Mouse (Mus musculus): ENCODE data around the gene Slc4a8. TPM values are rescaled to one million over a fixed set of nuclear protein-coding genes. Genes with fewer than 3 reads are reported as not detected.

Slc4a8 gene
- polyA plus RNA-seq, 1 experiment from 2014 or later, result 11.2 TPM

DNA sequence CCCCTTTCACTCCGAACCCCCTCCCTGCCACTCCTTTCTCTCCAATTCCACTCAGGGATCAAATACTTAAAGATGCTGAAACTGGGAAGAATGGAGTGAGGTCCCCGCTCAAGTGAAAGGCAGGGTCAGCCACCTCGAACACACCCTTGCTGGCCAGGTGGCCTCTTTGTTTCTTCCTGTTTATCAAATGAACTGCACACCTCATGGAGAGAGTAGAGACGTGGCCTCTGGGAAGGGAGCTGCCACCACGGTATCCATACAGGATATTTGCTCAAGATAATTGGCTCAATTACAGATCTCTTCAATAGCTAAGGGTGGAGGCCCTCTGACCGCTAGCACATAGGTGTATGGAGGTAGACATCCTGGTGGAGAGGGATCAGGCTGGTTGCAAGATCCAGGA lies 39.0 kb upstream of the Slc4a8 start:
- no peaks in the 10 kb centered on the region for H3K9me3 ChIP-seq (replicated peaks; ENCODE audit: control insufficient read depth, low read length)
- DNase-seq (ENCODE audit: low spot score) (no peak), ATAC-seq (no peak)
- H3K27ac ChIP-seq (ENCODE audit: low read depth, low read length), result no peak overlapping the region
- H3K27me3 ChIP-seq (replicated peaks; ENCODE audit: control insufficient read depth, insufficient read depth, low read length), result peaks cover 2% of the 10 kb centered on the region; the same call in 1 of the 2 replicates
- H3K4me3 ChIP-seq (ENCODE audit: low read depth, low read length), result no peak overlapping the region
- H3K9ac ChIP-seq (ENCODE audit: low read length), result no peak overlapping the region
- no peaks in the 10 kb centered on the region for H3K36me3 ChIP-seq (ENCODE audit: control insufficient read depth, insufficient read depth, low read length)
- no peak overlapping the region for H3K4me2 ChIP-seq (ENCODE audit: low read length)
- H3K4me1 ChIP-seq (ENCODE audit: control insufficient read depth, insufficient read depth, low read length), result no peaks in the 10 kb centered on the region
- 74% methylated on average over 6 of the region's 6 CpGs for WGBS

DNA sequence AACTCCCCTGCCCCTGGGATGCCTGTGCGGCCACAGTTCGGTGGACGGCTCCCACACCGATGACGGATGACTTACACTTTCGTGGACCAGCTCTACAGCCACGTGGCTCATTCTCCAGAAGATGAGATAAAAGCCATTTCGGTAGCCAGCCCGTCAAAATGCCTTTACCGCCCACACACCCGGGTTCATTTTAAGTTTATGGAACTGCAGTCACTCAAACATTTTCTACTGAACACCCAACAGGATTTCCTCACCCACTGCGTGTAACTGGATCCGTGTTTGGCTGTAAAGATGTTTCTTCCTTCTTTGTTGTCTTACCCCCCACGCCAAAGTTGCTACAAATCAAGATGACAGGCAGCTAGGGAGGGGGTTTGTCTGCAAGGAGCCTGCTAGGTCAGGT lies 38.0 kb upstream of the Slc4a8 start:
- H3K36me3 ChIP-seq (ENCODE audit: control insufficient read depth, insufficient read depth, low read length), result no peaks in the 10 kb centered on the region
- no peaks in the 10 kb centered on the region for H3K4me1 ChIP-seq (ENCODE audit: control insufficient read depth, insufficient read depth, low read length)
- H3K4me3 ChIP-seq (ENCODE audit: low read depth, low read length), result no peak overlapping the region
- H3K9me3 ChIP-seq (replicated peaks; ENCODE audit: control insufficient read depth, low read length), result no peaks in the 10 kb centered on the region
- no peak overlapping the region for H3K9ac ChIP-seq (ENCODE audit: low read length)
- H3K27ac ChIP-seq (ENCODE audit: low read depth, low read length), result no peak overlapping the region
- 85% methylated on average over 14 of the region's 14 CpGs for WGBS
- ATAC-seq, result no peak
- H3K4me2 ChIP-seq (ENCODE audit: low read length), result no peak overlapping the region
- no peak for DNase-seq (ENCODE audit: low spot score)
- H3K27me3 ChIP-seq (replicated peaks; ENCODE audit: control insufficient read depth, insufficient read depth, low read length), result peaks cover 10% of the 10 kb centered on the region

DNA sequence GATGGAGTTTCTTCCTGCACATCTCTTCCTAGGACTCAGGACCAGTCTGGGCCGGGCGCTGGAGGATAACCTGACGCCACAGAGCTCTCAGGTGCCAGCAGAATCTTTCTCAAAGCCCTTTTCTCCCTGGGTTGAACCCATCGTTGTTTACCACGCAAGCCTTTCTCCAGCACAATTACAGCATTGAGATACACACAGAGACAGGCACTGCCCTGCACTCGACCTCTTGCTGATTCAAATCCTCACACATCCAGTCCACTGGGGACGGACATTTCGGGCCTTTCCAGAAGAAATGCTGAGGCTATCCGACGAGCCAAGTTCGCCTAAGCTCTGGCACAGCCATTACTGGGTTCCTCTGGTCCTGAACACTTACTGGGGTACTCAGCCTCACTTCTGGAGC lies 34.8 kb upstream of the Slc4a8 start:
- H3K9ac ChIP-seq (ENCODE audit: low read length), result no peak overlapping the region
- peaks cover 23% of the 10 kb centered on the region for H3K27me3 ChIP-seq (replicated peaks; ENCODE audit: control insufficient read depth, insufficient read depth, low read length)
- no peaks in the 10 kb centered on the region for H3K9me3 ChIP-seq (replicated peaks; ENCODE audit: control insufficient read depth, low read length)
- no peak overlapping the region for H3K4me3 ChIP-seq (ENCODE audit: low read depth, low read length)
- DNase-seq (ENCODE audit: low spot score) (no peak), ATAC-seq (no peak)
- no peaks in the 10 kb centered on the region for H3K4me1 ChIP-seq (ENCODE audit: control insufficient read depth, insufficient read depth, low read length)
- 79% methylated on average over 11 of the region's 11 CpGs for WGBS
- H3K27ac ChIP-seq (ENCODE audit: low read depth, low read length), result no peak overlapping the region
- H3K36me3 ChIP-seq (ENCODE audit: control insufficient read depth, insufficient read depth, low read length), result no peaks in the 10 kb centered on the region
- no peak overlapping the region for H3K4me2 ChIP-seq (ENCODE audit: low read length)

DNA sequence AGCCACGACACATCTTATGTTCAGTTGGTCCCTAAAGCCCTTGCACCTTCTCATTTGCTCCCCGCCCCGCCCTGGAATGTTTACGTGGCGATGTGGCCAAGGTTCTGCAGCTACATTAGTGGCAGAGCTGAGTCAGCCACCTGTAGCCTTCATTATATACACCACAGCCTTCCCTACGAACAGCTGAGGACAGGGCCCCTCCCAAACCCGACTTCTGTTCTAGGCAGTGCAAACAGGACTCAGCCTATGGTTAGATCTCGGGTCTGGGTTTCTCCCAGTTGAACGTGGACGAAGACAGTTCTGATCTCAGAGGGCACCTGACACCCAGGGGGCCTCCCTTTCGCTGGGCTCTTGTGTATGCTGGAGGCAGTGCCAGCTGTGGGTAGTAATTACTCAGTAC lies 33.7 kb upstream of the Slc4a8 start:
- no peak for DNase-seq (ENCODE audit: low spot score)
- no peaks in the 10 kb centered on the region for H3K9me3 ChIP-seq (replicated peaks; ENCODE audit: control insufficient read depth, low read length)
- H3K36me3 ChIP-seq (ENCODE audit: control insufficient read depth, insufficient read depth, low read length), result no peaks in the 10 kb centered on the region
- no peak overlapping the region for H3K27ac ChIP-seq (ENCODE audit: low read depth, low read length)
- H3K4me1 ChIP-seq (ENCODE audit: control insufficient read depth, insufficient read depth, low read length), result no peaks in the 10 kb centered on the region
- no peak overlapping the region for H3K4me3 ChIP-seq (ENCODE audit: low read depth, low read length)
- H3K9ac ChIP-seq (ENCODE audit: low read length), result no peak overlapping the region
- no peak for ATAC-seq
- no peak overlapping the region for H3K4me2 ChIP-seq (ENCODE audit: low read length)
- 82% methylated on average over 11 of the region's 11 CpGs for WGBS
- H3K27me3 ChIP-seq (replicated peaks; ENCODE audit: control insufficient read depth, insufficient read depth, low read length), result peaks cover 23% of the 10 kb centered on the region

DNA sequence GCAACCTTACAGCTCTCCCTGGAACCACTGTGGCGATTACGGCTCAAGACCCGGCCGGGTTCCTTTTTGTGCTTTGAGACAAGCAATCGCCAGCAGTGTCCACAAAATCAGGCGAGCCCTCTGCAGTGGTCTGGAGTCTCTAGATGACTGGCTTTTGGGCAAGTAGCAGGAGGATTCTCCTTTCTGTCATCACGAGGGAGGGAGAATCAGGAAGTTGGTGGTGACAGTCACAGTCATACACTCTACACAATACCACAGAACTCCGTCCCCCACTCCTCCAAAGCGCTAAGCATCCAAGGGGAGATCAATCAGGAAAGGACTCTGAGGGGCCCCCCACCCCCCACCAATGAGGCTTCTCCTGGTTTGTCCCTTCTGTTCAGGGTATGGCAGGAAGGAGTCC lies 33.0 kb upstream of the Slc4a8 start:
- Histone ChIP-seq H3K36me3 (ENCODE audit: control insufficient read depth, insufficient read depth, low read length) (no peaks in the 10 kb centered on the region), H3K27ac (ENCODE audit: low read depth, low read length) (no peak overlapping the region), H3K9me3 (replicated peaks; ENCODE audit: control insufficient read depth, low read length) (no peaks in the 10 kb centered on the region), H3K4me2 (ENCODE audit: low read length) (peak overlapping the region; percentile 55), H3K27me3 (replicated peaks; ENCODE audit: control insufficient read depth, insufficient read depth, low read length) (peaks cover 23% of the 10 kb centered on the region), H3K4me1 (ENCODE audit: control insufficient read depth, insufficient read depth, low read length) (no peaks in the 10 kb centered on the region), H3K4me3 (ENCODE audit: low read depth, low read length) (peak overlapping the region; percentile 31), H3K9ac (ENCODE audit: low read length) (peak overlapping the region; percentile 48)
- DNase-seq (ENCODE audit: low spot score), result no peak
- no peak for ATAC-seq
- WGBS, result 33% methylated on average over 9 of the region's 9 CpGs

DNA sequence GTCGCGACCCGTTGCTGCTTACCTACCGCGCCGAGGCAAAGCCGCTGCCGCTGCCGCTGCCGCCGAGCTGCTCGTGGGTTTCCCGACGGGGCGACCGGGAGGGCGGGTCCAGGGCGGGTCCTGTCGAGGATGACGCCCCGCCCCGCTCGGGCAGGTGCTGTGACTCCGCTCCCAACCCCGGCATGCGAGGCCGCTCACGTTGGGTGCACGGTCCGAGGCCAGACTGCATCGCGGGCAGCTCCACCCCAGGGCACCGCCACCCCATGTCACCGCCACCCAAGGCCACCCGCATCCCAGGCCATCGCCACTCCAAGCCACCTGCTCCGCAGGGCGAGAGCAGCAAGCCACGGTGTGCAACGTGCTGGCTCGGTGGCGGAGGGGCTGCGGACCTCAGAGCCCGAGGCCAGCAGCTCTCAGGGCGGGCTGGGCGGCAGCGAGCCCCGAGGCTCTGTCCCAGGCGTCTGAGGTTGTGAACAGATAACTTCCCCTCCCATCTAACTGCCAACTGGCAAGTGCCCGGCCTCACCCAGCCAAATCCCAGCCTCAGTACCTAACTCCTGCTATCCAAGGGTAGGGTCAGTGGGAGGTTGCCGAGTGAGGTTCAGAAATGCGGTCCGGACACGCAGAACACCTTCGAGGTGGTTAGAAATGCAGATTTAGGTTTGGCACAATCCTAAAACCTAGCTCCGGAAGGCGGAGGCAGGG lies 32.1 kb upstream of the Slc4a8 start, which contains the start of gene Galnt6:
Gene Galnt6 (minus strand): TSS at position 96 of the 705 bp plus-strand sequence.
- Histone ChIP-seq H3K36me3 (ENCODE audit: control insufficient read depth, insufficient read depth, low read length) (no peaks in the 10 kb centered on the region), H3K4me1 (ENCODE audit: control insufficient read depth, insufficient read depth, low read length) (no peaks in the 10 kb centered on the region), H3K27ac (ENCODE audit: low read depth, low read length) (no peak within 1 kb of the TSS), H3K9ac (ENCODE audit: low read length) (peak within 1 kb of the TSS; percentile 48), H3K9me3 (replicated peaks; ENCODE audit: control insufficient read depth, low read length) (no peaks in the 10 kb centered on the region), H3K27me3 (replicated peaks; ENCODE audit: control insufficient read depth, insufficient read depth, low read length) (peaks cover 23% of the 10 kb centered on the region), H3K4me3 (ENCODE audit: low read depth, low read length) (peak within 1 kb of the TSS; percentile 31), H3K4me2 (ENCODE audit: low read length) (peak within 1 kb of the TSS; percentile 55)
- WGBS, result 3% methylated on average over 51 of the region's 57 CpGs
- ATAC-seq (no peak), DNase-seq (ENCODE audit: low spot score) (peak; percentile 19)

DNA sequence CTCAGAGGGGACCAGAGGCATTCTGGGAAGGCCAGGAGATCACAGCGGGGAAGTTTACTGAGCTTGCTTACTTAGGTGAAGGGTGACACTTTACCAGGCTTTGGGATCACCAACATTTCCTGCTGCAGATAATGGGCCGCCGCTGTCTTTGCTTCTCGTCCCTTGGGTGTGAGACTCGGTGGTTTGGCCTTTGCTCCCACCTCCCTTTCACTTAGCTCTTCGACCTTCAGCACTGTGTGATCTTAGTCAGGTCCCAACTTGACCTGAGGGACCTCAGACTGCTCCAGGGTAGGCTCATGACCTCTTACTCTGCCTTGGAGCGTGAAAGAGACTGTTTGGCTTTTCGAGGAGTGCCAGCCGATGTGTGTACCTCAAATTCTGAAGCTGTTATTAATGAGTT lies 30.5 kb upstream of the Slc4a8 start:
- H3K4me1 ChIP-seq (ENCODE audit: control insufficient read depth, insufficient read depth, low read length), result no peaks in the 10 kb centered on the region
- H3K9me3 ChIP-seq (replicated peaks; ENCODE audit: control insufficient read depth, low read length), result no peaks in the 10 kb centered on the region
- H3K9ac ChIP-seq (ENCODE audit: low read length), result no peak overlapping the region
- no peak overlapping the region for H3K4me3 ChIP-seq (ENCODE audit: low read depth, low read length)
- no peak overlapping the region for H3K4me2 ChIP-seq (ENCODE audit: low read length)
- DNase-seq (ENCODE audit: low spot score) (no peak), ATAC-seq (no peak)
- no peak overlapping the region for H3K27ac ChIP-seq (ENCODE audit: low read depth, low read length)
- 55% methylated on average over 9 of the region's 9 CpGs for WGBS
- no peaks in the 10 kb centered on the region for H3K36me3 ChIP-seq (ENCODE audit: control insufficient read depth, insufficient read depth, low read length)
- peaks cover 23% of the 10 kb centered on the region for H3K27me3 ChIP-seq (replicated peaks; ENCODE audit: control insufficient read depth, insufficient read depth, low read length)

DNA sequence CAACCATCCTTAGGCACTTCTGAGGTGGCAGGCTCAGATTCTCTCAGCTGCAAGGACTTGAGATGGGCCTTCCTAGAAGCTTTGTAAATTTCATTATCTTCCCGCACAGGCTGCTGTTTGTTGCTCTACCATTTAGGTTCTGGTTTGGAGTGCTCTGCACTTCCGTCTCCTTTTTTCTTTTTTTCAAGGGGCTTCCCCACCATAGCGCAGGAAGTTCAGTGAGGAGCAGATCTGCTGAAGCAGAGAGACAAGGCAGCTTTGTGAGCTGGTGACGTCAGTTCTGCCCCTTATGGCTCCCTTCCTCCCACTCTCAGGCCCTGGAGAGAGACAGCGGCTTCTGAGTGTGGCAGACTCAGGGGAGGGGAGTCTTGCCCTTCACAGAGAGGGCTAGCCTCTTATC lies 29.0 kb upstream of the Slc4a8 start:
- DNase-seq (ENCODE audit: low spot score), result no peak
- no peaks in the 10 kb centered on the region for H3K36me3 ChIP-seq (ENCODE audit: control insufficient read depth, insufficient read depth, low read length)
- peaks cover 21% of the 10 kb centered on the region for H3K27me3 ChIP-seq (replicated peaks; ENCODE audit: control insufficient read depth, insufficient read depth, low read length)
- WGBS, result 31% methylated on average over 5 of the region's 5 CpGs
- ATAC-seq, result no peak
- no peaks in the 10 kb centered on the region for H3K4me1 ChIP-seq (ENCODE audit: control insufficient read depth, insufficient read depth, low read length)
- no peaks in the 10 kb centered on the region for H3K9me3 ChIP-seq (replicated peaks; ENCODE audit: control insufficient read depth, low read length)
- no peak overlapping the region for H3K4me2 ChIP-seq (ENCODE audit: low read length)
- no peak overlapping the region for H3K27ac ChIP-seq (ENCODE audit: low read depth, low read length)
- no peak overlapping the region for H3K4me3 ChIP-seq (ENCODE audit: low read depth, low read length)
- no peak overlapping the region for H3K9ac ChIP-seq (ENCODE audit: low read length)

DNA sequence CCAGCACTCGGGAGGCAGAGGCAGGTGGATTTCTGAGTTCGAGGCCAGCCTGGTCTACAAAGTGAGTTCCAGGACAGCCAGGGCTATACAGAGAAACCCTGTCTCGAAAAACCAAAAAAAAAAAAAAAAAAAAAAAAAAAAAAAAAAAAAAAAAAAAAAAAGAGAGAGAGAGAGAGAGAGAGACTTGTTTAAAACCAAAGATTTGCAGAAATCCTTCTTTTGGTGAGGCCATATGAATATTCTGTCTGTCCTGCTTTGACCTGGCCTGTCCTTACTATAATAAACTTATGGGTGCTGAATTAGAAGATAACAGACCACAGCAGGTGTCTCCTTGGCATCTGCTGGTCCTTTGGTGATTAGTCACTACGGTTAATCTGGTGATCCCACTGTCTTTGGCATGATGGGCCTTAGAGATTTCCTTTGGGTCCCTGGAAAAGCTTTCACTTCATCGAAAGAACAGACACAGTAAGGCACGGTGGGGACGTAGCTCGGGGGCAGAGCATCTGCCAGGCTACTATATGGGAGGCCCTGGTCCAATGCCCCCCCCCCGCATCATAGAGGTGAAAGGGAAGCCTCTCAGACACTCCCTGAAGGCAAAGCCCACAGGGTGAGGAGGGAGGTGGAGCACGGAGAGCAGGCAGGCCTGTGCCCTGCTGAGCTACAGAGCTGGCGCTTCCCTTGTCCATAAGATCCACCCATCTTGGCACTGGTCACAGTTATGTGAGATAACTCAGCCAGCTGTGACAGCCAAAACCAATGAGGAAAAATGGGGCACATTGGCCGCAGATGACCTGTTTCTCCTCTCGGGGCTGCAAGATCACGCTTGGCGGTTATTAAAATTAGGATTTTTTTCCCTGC lies 26.2 kb upstream of the Slc4a8 start:
- H3K9me3 ChIP-seq (replicated peaks; ENCODE audit: control insufficient read depth, low read length), result no peaks in the 10 kb centered on the region
- no peak overlapping the region for H3K4me3 ChIP-seq (ENCODE audit: low read depth, low read length)
- H3K4me2 ChIP-seq (ENCODE audit: low read length), result no peak overlapping the region
- no peaks in the 10 kb centered on the region for H3K27me3 ChIP-seq (replicated peaks; ENCODE audit: control insufficient read depth, insufficient read depth, low read length)
- ATAC-seq (no peak), DNase-seq (ENCODE audit: low spot score) (no peak)
- H3K9ac ChIP-seq (ENCODE audit: low read length), result no peak overlapping the region
- H3K27ac ChIP-seq (ENCODE audit: low read depth, low read length), result no peak overlapping the region
- no peaks in the 10 kb centered on the region for H3K4me1 ChIP-seq (ENCODE audit: control insufficient read depth, insufficient read depth, low read length)
- no peaks in the 10 kb centered on the region for H3K36me3 ChIP-seq (ENCODE audit: control insufficient read depth, insufficient read depth, low read length)
- 90% methylated on average over 14 of the region's 15 CpGs for WGBS
